Mouse (Mus musculus): Measurements from ENCODE around the gene Brk1. TPM values are rescaled to one million over a fixed set of nuclear protein-coding genes. Genes with fewer than 3 reads are reported as not detected.

Gene Brk1
- 10 to 100 TPM; 76.1 to 80.0 TPM for total RNA-seq (2021)
- long read RNA-seq, experiment 1, transcript Brk1-201 (3 exons, 1,095 nt) = major isoform, 26 of 41 reads
- long read RNA-seq, experiment 1, partial matches to known transcripts = 15 of 41 reads
- long read RNA-seq, experiment 1, other reads (novel, unspliced or antisense) = 0 of 41 reads
- long read RNA-seq, experiment 2, transcript Brk1-201 (3 exons, 1,095 nt) = major isoform, 19 of 33 reads
- long read RNA-seq, experiment 2, partial matches to known transcripts = 13 of 33 reads
- long read RNA-seq, experiment 2, other reads (novel, unspliced or antisense) = 1 of 33 reads

GRCm38 (mm10) chr6:113604432-113605223 lies at the start of gene Brk1:
Gene Brk1, plus strand, starts transcription at chr6:113604772.
- DNase-seq = peak; percentile 88 to 93
- intact Hi-C loops (cut with DNase I) = loop anchor here (5.0 kb wide), 1 partner anchor 72 kb away; the partner anchor contains the start of genes Emc3 and Fancd2

- intact Hi-C loops (cut with DNase I) = no loop called here
- no peak for DNase-seq
Measured at GRCm38 (mm10) chr6:113559736-113560135, 44.8 kb upstream of the Brk1 start.

GRCm38 (mm10) chr6:113564557-113564956 lies 40.0 kb upstream of the Brk1 start:
- intact Hi-C loops (cut with DNase I) = no loop called here
- no peak for DNase-seq

GRCm38 (mm10) chr6:113576044-113576443 lies 28.5 kb upstream of the Brk1 start:
- DNase-seq = no peak
- intact Hi-C loops (cut with DNase I) = no loop called here

GRCm38 (mm10) chr6:113579306-113579705 lies 25.3 kb upstream of the Brk1 start:
- no peak for DNase-seq
- intact Hi-C loops (cut with DNase I) = no loop called here

- intact Hi-C loops (cut with DNase I) = no loop called here
- DNase-seq = no peak
Measured at GRCm38 (mm10) chr6:113583023-113583422, 21.5 kb upstream of the Brk1 start.

DNA sequence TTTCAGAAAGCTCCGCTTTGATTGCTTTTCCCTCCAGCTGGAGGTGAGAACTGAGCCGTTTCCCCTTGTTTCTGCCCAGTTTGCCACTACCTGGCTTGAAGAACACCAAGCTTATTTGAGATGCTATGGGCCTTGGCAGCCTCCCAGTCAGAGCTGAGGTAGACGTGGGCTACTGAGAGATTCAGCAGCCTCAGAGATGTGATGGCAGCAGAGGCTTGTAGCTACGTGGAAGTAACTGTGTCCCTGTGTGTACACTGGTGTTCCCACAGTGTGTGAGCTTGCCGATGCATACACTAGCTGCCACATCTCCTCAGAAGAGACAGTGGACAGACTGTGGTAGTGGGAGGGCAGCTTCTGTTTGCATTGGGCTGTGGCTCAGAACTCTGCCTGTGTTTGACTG lies 19.5 kb upstream of the Brk1 start:
- intact Hi-C loops (cut with DNase I) = no loop called here
- DNase-seq = no peak

DNA sequence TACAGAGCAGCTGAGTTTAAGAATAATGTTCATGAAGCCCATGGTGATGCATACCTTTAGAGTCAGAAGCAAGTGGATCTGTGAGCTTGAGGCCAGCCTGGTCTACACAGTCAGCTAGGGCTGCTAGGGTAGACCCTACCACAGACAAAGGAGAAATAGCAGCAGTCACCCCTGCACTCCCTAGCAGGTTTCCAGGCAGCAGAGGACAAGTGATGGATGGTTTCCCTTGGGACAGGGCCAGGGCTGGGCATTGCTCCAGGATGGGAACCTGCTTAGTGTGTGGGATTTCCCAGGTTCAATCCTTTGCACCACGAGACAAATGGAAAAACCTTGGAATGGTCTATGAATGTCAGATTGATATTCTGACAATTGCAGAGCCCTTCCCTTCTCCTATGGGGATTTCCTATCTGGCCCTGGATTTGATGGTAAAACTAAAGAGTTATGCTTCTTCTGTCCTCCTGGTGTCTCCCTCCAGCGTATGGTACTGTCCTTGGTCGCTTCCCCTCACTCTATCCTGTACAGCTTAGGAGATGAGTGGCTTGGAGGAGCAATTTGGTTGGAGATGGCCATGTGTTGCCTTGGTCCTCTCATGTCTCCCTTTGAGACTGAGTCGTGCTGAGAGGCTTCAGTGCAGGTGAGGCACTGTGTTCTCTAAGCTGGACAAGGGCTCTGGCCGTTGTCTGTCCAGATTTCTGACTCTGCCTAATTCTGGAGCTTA lies 17.9 kb upstream of the Brk1 start:
- intact Hi-C loops (cut with DNase I) = no loop called here
- DNase-seq = peak in 1 of 2 experiments; percentile 38

DNA sequence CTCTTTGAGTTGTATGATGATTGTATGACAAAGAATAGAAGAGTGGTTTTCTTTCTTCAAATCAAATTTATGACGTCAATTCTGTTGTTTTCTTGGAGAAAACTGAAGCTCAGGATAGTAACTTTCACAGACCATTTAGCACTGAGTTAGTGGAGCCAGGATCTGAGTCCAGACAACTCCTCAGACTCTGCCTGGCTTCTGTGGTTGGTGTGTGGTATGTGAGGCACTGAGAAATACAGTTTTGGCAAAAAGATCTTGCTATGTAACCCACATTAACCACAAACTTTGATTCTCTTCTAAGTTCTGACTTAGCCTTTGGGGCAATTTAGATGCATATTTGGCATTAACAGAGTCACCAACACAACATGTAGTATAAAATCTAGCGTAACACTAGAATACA lies 11.9 kb upstream of the Brk1 start:
- intact Hi-C loops (cut with DNase I) = no loop called here
- DNase-seq = no peak

DNA sequence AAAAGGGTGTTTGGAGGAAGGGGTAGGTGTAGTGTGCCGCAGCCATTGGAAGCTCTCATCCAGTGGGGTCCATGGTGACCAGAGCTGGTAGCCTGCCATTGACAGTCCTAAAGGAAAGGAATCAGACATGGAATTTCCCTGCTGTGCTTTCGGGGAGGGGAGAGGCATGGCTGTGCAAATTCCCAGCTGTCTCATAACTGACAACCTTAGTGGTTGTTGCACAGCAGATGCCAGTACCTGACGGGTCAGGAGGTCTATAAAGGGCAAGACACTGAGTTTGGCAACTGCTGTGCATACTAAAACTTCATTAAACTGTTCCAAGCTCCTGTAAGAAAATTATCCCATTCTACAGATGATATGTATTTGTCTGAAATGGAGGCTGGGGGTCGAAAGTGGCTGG lies 6.6 kb upstream of the Brk1 start:
- no peak for DNase-seq
- intact Hi-C loops (cut with DNase I) = no loop called here

GRCm38 (mm10) chr6:113599833-113600232 lies 4.7 kb upstream of the Brk1 start:
- DNase-seq = no peak
- intact Hi-C loops (cut with DNase I) = no loop called here

DNA sequence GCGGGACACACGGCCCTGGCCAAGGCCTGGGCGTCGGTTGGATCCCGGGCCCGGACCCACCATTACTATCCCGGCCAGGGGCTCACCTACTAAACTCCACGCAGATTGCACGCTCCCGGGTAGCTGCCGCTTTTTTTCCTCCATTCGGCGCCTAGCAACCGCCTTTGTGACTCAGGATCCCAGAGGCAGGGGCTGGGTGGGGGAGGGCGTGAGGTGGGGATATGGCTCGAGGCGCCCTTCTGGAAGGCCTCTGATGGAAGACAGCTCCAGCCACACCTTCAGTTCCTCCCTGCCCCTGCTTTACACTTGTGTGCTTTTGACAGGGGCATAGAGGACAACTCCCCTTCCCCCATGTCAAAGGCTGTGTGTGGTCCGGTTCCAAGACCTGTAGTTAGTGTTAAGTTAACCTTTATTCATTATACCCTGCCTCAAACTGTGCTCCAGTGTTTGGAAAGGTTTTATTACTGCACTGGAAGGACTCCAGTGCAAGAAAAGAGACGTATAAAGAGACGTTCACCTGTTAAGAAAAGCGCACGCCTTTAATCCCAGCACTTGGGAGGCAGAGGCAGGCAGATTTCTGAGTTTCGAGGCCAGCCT lies 3.9 kb upstream of the Brk1 start, which contains the start of gene Fancd2os:
Gene Fancd2os, minus strand, starts transcription at position 173 of the 597 bp plus-strand sequence.
- DNase-seq = no peak
- intact Hi-C loops (cut with DNase I) = no loop called here

DNA sequence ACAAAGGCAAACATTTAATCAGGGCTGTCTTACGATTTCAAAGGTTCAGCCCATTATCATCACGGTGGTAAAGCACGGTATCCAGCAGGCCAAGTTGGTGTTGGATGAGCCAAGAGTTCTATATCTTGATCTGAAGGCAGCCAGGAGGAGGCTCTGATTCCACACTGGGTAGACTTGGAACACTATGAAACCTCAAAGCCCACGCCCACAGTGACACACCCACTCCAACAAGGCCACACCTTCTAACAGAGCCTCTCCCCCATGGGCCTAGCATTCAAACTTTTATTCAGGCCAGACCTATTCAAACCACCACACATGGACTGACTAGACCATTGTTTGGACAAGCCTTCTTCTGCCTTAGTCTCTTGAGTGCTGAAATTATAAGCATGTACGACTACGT lies 1.8 kb upstream of the Brk1 start:
- intact Hi-C loops (cut with DNase I) = no loop called here
- no peak for DNase-seq

DNA sequence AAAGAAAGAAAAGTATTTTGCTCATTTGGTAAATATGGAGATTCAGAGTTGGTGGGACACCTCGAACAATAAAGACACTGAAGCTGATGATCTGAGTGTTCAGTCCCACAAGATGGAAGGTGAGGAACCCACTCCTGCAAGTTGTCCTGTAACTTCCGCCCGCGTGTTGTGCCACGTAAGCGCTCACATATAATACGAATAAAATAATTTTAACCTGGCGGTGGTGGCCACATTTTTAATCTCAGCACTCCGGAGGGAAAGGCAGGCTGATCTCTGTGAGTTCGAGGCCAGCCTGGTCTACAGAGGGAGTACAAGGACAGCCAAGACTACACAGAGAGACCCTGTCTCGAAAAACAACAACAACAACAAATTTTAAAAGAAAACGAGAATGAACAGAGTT lies 579 bp upstream of the Brk1 start:
- DNase-seq = no peak
- intact Hi-C loops (cut with DNase I) = no loop called here

GRCm38 (mm10) chr6:113605224-113605545 lies 613 bp downstream of the Brk1 start:
- intact Hi-C loops (cut with DNase I) = loop anchor here (5.0 kb wide), 1 partner anchor 73 kb away; the partner anchor contains the start of genes Emc3 and Fancd2
- no peak for DNase-seq

DNA sequence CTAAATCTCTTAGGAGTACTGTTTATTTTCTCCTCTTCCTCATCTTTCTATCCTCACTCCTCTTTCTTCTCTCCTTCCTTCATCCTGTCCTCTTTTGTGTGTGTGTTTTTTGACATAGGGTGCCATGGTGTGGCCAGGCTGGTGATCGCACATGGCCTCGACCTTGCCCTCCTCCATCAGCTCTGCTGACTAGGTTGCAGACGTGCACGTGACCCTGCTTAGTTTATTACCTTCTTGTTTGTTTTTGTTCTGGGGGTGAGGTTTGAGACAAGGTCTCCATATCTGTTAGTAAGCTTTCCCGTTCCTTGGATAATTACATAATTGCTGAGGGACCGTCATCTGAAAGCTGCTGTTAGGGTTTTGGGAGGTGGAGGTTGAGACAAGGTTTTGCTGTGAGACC lies 4.3 kb downstream of the Brk1 start:
- intact Hi-C loops (cut with DNase I) = loop anchor here (5.0 kb wide), 1 partner anchor 77 kb away; the partner anchor contains the start of genes Emc3 and Fancd2
- DNase-seq = no peak

DNA sequence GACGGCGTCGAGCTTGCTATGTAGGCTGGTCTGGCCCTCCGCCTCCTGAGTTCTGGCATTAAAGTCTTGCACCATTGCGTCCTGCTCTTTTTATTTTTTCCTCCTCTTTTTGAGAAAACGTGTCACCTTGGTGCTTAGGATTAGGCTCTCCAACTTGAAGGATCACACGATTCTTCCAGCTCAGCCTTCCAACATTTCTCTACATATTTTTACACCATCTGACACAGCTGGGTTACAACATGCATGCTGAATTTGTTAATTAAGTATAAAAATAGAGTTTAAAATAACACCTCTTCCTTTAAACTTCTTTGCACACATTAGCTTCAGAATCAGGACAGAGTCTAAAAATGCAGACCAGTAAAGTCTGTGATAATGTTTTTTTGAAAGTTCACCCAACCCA lies 4.7 kb downstream of the Brk1 start:
- intact Hi-C loops (cut with DNase I) = loop anchor here (5.0 kb wide), 1 partner anchor 77 kb away; the partner anchor contains the start of genes Emc3 and Fancd2
- DNase-seq = no peak

GRCm38 (mm10) chr6:113612258-113612969 lies 7.8 kb downstream of the Brk1 start:
- intact Hi-C loops (cut with DNase I) = no loop called here

DNA sequence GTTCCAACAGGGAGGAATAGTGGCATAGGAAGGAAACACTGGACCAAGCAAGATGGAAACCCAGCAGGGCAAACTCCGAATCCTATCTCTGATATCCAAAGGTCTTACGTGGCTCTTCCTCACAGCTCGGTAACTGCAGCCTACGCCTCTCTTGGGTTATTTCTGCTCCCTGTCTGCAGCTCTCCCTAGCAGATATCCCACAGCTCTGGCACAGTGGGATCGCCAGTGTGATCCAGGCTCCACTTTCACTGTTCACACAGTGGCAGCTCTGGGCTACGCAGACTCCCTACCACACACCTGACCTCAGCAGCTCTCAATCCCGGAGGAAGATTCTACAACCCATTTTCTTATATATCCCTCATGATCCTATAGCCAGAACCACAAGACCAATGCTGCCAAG lies 9.6 kb downstream of the Brk1 start:
- intact Hi-C loops (cut with DNase I) = no loop called here
- DNase-seq = no peak

More at GRCm38 (mm10) chr6:113612258-113612969, 7.8 kb downstream of the Brk1 start:
- peak; percentile 16 to 23 for DNase-seq

DNA sequence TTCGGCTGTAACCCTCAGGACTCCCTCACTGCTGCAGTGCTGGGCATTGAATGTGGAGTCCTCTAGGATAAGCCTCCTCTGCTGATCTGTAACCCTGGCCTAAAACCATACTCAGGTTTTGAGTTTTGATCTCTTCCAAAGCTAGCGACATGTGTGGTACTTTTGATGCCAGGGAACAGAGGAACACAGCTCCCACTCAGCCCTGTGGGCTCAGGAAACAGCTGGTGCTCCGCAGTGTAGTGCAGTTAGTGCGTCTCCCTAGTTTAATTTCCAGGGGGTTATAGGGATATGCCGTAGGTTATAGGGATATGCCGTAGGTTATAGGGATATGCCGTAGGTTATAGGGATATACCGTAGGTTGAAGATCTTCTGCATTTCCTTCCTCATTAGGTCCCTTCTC lies 10.4 kb downstream of the Brk1 start:
- DNase-seq = no peak
- intact Hi-C loops (cut with DNase I) = no loop called here
